Mouse (Mus musculus): Measurements from ENCODE around the gene Recql5. TPM values are rescaled to one million over a fixed set of nuclear protein-coding genes. Genes with fewer than 3 reads are reported as not detected.
A peak's percentile ranks its signal among the peaks of the same experiment; 100 is the strongest.

Gene Recql5
- polyA plus RNA-seq, 1 experiment from 2014 or later: 16.0 TPM

DNA sequence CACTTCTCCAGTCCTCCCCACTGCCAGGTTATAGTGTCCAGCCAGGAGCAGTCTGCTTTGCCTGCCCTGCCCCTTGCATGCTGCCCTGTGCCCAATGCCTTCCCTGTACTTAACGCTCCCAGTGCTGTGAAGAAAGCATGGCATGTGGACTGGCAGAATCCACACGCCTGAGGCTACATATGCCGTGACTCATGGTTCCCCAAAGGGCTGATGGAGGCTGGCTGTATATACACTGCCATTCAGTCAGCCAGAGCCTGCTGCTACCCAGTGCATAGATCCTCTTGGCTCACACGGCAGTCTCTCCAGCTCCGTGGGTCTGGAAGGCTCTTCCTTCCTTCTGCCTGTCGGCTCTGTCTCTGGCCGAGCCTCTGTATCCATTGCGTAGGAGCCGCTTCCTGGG is 15.0 kb upstream of the Recql5 start:
- 0 out of 2 replicates have a peak, but pooled peaks cover 5% of the 10 kb centered on the region for H3K36me3 ChIP-seq (ENCODE audit: control insufficient read depth, insufficient read depth, low read length)
- no peaks in the 10 kb centered on the region for H3K9me3 ChIP-seq (ENCODE audit: control insufficient read depth, low read length)

GRCm38 (mm10) chr11:115946221-115946828 is 13.0 kb upstream of the Recql5 start:
- Histone ChIP-seq H3K27me3 (ENCODE audit: control insufficient read depth, insufficient read depth, low read length) (no peaks in the 10 kb centered on the region), H3K4me2 (replicated peaks; ENCODE audit: low read depth, low read length) (no peak overlapping the region), H3K4me3 (ENCODE audit: low read depth, low read length) (no peak overlapping the region), H3K9me3 (ENCODE audit: control insufficient read depth, low read length) (no peaks in the 10 kb centered on the region), H3K36me3 (ENCODE audit: control insufficient read depth, insufficient read depth, low read length) (peaks cover 2% of the 10 kb centered on the region; the same call in 1 of the 2 replicates), H3K27ac (ENCODE audit: low read depth, low read length) (no peak overlapping the region), H3K9ac (ENCODE audit: low read depth, low read length) (no peak overlapping the region), H3K4me1 (replicated peaks; ENCODE audit: control insufficient read depth, insufficient read depth, low read length) (no peaks in the 10 kb centered on the region)
- ATAC-seq (ENCODE audit: low FRiP score) (no peak), DNase-seq (ENCODE audit: low spot score) (no peak)
- WGBS: 92% methylated on average over 9 of the region's 9 CpGs

More for the DNA sequence above, 15.0 kb upstream of the Recql5 start:
- Histone ChIP-seq H3K9ac (ENCODE audit: low read depth, low read length) (no peak overlapping the region), H3K4me3 (ENCODE audit: low read depth, low read length) (no peak overlapping the region), H3K27ac (ENCODE audit: low read depth, low read length) (no peak overlapping the region), H3K4me2 (replicated peaks; ENCODE audit: low read depth, low read length) (no peak overlapping the region), H3K27me3 (ENCODE audit: control insufficient read depth, insufficient read depth, low read length) (no peaks in the 10 kb centered on the region), H3K4me1 (replicated peaks; ENCODE audit: control insufficient read depth, insufficient read depth, low read length) (no peaks in the 10 kb centered on the region)
- DNase-seq (ENCODE audit: low spot score) (no peak), ATAC-seq (ENCODE audit: low FRiP score) (no peak)
- WGBS: 96% methylated on average over 9 of the region's 9 CpGs

DNA sequence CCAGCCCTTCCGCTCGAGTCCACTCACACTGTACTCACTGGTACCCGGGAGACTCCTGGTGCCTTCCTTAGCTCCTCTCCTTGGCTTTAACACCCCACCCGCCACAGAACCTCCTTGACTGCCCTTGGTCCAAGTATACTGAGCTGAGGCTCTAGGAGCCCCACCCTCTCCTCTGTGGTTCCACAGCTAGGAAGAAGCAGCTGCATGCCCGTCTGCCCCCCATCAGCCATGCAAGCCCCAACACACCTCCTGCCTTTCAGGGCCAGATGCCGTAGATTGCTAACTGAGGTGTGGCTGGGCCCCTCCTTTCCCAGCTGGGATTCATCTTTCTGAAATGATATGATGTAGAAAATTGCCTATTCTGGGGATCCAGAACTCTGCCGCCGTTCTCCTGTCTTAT is 12.0 kb upstream of the Recql5 start:
- peaks cover 2% of the 10 kb centered on the region; the same call in 1 of the 2 replicates for H3K36me3 ChIP-seq (ENCODE audit: control insufficient read depth, insufficient read depth, low read length)
- no peak for DNase-seq (ENCODE audit: low spot score)
- no peak overlapping the region for H3K27ac ChIP-seq (ENCODE audit: low read depth, low read length)

DNA sequence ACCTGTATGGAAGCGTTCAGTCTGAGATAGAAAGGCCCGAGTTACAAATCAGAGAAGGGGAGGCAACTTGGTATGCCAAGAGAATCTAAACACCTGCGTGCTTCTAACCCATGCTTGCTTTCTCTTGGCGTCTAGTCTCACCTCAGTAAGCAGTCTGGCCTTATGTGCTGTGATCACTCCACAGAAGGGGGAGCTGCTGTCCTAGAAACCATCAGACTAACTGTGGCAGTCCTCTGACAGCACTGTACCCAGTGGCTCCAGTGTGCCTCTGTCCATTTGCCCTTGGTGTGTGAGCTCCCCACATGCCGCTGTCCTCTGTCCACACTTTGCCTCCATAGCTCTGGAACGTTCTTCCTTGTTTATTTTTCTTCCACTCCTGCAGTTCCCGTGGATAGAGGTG is 8.7 kb upstream of the Recql5 start:
- no peaks in the 10 kb centered on the region for H3K9me3 ChIP-seq (ENCODE audit: control insufficient read depth, low read length)
- H3K4me2 ChIP-seq (replicated peaks; ENCODE audit: low read depth, low read length): no peak overlapping the region
- H3K9ac ChIP-seq (ENCODE audit: low read depth, low read length): no peak overlapping the region
- WGBS: 82% methylated on average over 7 of the region's 7 CpGs
- H3K27me3 ChIP-seq (ENCODE audit: control insufficient read depth, insufficient read depth, low read length): no peaks in the 10 kb centered on the region
- ATAC-seq (ENCODE audit: low FRiP score) (no peak), DNase-seq (ENCODE audit: low spot score) (no peak)
- no peak overlapping the region for H3K27ac ChIP-seq (ENCODE audit: low read depth, low read length)
- no peaks in the 10 kb centered on the region for H3K4me1 ChIP-seq (replicated peaks; ENCODE audit: control insufficient read depth, insufficient read depth, low read length)
- no peak overlapping the region for H3K4me3 ChIP-seq (ENCODE audit: low read depth, low read length)
- peaks cover 2% of the 10 kb centered on the region; the same call in 1 of the 2 replicates for H3K36me3 ChIP-seq (ENCODE audit: control insufficient read depth, insufficient read depth, low read length)

More for the DNA sequence above, 12.0 kb upstream of the Recql5 start:
- Histone ChIP-seq H3K27me3 (ENCODE audit: control insufficient read depth, insufficient read depth, low read length) (no peaks in the 10 kb centered on the region), H3K4me3 (ENCODE audit: low read depth, low read length) (no peak overlapping the region), H3K4me2 (replicated peaks; ENCODE audit: low read depth, low read length) (no peak overlapping the region), H3K9ac (ENCODE audit: low read depth, low read length) (no peak overlapping the region), H3K4me1 (replicated peaks; ENCODE audit: control insufficient read depth, insufficient read depth, low read length) (no peaks in the 10 kb centered on the region), H3K9me3 (ENCODE audit: control insufficient read depth, low read length) (no peaks in the 10 kb centered on the region)
- no peak for ATAC-seq (ENCODE audit: low FRiP score)
- WGBS: 89% methylated on average over 8 of the region's 8 CpGs

DNA sequence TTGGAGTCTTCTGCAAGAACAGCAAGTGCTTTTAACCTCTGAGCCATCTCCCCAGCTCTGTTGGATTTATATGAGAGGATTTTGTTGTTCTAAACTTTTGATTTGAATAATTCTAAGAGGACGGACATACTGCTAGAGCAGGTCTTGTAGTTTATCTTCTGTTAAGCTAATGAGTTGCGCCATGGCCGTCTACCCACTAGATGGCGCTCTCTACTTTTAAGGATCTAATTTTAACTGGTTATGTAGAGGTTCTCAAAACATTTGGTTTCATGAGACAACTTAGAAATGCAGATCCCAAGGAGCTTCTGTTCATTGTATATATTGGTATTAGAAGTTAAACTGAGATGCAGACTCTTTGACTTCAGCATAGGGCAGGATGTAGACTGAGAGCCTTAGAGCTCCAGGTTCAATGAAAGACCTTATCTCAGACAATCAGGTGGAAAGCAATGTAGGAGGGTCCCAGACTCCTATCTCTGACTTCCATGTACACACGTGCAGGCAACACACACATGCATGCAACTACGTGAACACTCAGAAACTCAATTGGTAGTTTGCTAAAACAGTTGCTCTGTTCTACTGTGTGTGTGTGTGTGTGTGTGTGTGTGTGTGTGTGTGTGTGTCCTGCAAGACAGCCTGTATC is 6.5 kb upstream of the Recql5 start:
- peaks cover 2% of the 10 kb centered on the region; the same call in 1 of the 2 replicates for H3K36me3 ChIP-seq (ENCODE audit: control insufficient read depth, insufficient read depth, low read length)
- WGBS: 43% methylated on average over 6 of the region's 6 CpGs

GRCm38 (mm10) chr11:115933747-115934110 is 452 bp upstream of the Recql5 start:
- no peaks in the 10 kb centered on the region for H3K36me3 ChIP-seq (ENCODE audit: control insufficient read depth, insufficient read depth, low read length)
- peak overlapping the region; percentile 99 for H3K4me3 ChIP-seq (ENCODE audit: low read depth, low read length)
- ATAC-seq (ENCODE audit: low FRiP score): peak; percentile 65

More for the DNA sequence above, 6.5 kb upstream of the Recql5 start:
- Histone ChIP-seq H3K27ac (ENCODE audit: low read depth, low read length) (no peak overlapping the region), H3K9me3 (ENCODE audit: control insufficient read depth, low read length) (no peaks in the 10 kb centered on the region), H3K27me3 (ENCODE audit: control insufficient read depth, insufficient read depth, low read length) (no peaks in the 10 kb centered on the region), H3K4me3 (ENCODE audit: low read depth, low read length) (no peak overlapping the region), H3K4me2 (replicated peaks; ENCODE audit: low read depth, low read length) (no peak overlapping the region), H3K4me1 (replicated peaks; ENCODE audit: control insufficient read depth, insufficient read depth, low read length) (no peaks in the 10 kb centered on the region), H3K9ac (ENCODE audit: low read depth, low read length) (no peak overlapping the region)
- ATAC-seq (ENCODE audit: low FRiP score): no peak
- peak; percentile 81 for DNase-seq (ENCODE audit: low spot score)

DNA sequence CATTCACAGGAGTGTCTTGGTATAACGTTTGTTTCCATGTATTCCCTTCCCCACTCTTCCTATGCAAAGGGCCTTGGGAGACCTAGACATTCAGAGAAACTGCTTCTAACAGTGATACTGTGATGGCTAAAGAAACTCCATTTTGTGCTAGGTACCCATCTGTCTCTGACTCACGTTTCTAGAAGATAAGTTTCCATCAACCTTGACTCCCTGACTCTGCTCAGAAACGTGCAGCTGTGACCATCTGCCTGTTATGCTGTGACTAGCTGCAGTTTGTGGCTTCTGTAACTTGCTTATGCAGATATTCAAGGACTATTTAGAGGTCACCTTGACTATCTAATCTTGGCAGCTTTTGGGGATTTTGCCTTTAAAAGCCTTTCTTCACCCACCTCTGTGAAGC is 2.0 kb downstream of the Recql5 start:
- 70% methylated on average over 3 of the region's 3 CpGs for WGBS
- no peak for DNase-seq (ENCODE audit: low spot score)
- Histone ChIP-seq H3K9ac (ENCODE audit: low read depth, low read length) (no peak overlapping the region), H3K36me3 (ENCODE audit: control insufficient read depth, insufficient read depth, low read length) (no peaks in the 10 kb centered on the region), H3K4me2 (replicated peaks; ENCODE audit: low read depth, low read length) (no peak overlapping the region), H3K4me1 (replicated peaks; ENCODE audit: control insufficient read depth, insufficient read depth, low read length) (peaks cover 2% of the 10 kb centered on the region; the same call in 1 of the 2 replicates), H3K4me3 (ENCODE audit: low read depth, low read length) (no peak overlapping the region), H3K27ac (ENCODE audit: low read depth, low read length) (no peak overlapping the region), H3K9me3 (ENCODE audit: control insufficient read depth, low read length) (no peaks in the 10 kb centered on the region), H3K27me3 (ENCODE audit: control insufficient read depth, insufficient read depth, low read length) (no peaks in the 10 kb centered on the region)
- no peak for ATAC-seq (ENCODE audit: low FRiP score)

More at GRCm38 (mm10) chr11:115933747-115934110, 452 bp upstream of the Recql5 start:
- no peak overlapping the region for H3K27ac ChIP-seq (ENCODE audit: low read depth, low read length)
- no peaks in the 10 kb centered on the region for H3K27me3 ChIP-seq (ENCODE audit: control insufficient read depth, insufficient read depth, low read length)
- peaks cover 2% of the 10 kb centered on the region; the same call in 1 of the 2 replicates for H3K4me1 ChIP-seq (replicated peaks; ENCODE audit: control insufficient read depth, insufficient read depth, low read length)
- peak overlapping the region; percentile 86 for H3K9ac ChIP-seq (ENCODE audit: low read depth, low read length)
- no peaks in the 10 kb centered on the region for H3K9me3 ChIP-seq (ENCODE audit: control insufficient read depth, low read length)
- 1% methylated on average over 16 of the region's 16 CpGs for WGBS
- peak overlapping the region; percentile 74 for H3K4me2 ChIP-seq (replicated peaks; ENCODE audit: low read depth, low read length)
- no peak for DNase-seq (ENCODE audit: low spot score)

GRCm38 (mm10) chr11:115929818-115930217 is 3.5 kb downstream of the Recql5 start:
- 81% methylated on average over 2 of the region's 3 CpGs for WGBS

DNA sequence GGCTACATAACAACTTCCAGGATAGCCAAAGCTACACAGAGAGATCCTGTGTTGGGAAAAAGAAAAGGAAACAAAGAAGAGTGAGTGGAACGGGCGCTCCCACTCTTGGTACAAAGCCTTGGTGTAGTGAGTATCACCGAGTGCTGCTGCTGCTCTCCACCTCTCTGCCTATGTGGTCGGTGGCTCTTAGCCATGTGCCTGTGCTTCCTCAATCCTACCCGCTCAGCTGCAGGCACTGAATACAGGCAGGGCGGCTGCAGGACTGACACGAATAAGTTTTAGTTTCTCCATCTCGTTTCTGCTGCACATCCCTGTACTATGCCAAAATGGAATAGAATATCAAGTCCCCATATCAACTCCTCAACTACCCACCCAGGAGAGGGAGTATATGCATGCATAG is 4.2 kb downstream of the Recql5 start:
- H3K4me3 ChIP-seq (ENCODE audit: low read depth, low read length): no peak overlapping the region
- no peaks in the 10 kb centered on the region for H3K9me3 ChIP-seq (ENCODE audit: control insufficient read depth, low read length)
- H3K4me2 ChIP-seq (replicated peaks; ENCODE audit: low read depth, low read length): no peak overlapping the region
- 92% methylated on average over 8 of the region's 8 CpGs for WGBS
- no peaks in the 10 kb centered on the region for H3K36me3 ChIP-seq (ENCODE audit: control insufficient read depth, insufficient read depth, low read length)
- DNase-seq (ENCODE audit: low spot score) (no peak), ATAC-seq (ENCODE audit: low FRiP score) (no peak)
- H3K27me3 ChIP-seq (ENCODE audit: control insufficient read depth, insufficient read depth, low read length): no peaks in the 10 kb centered on the region
- no peak overlapping the region for H3K27ac ChIP-seq (ENCODE audit: low read depth, low read length)
- H3K9ac ChIP-seq (ENCODE audit: low read depth, low read length): no peak overlapping the region
- H3K4me1 ChIP-seq (replicated peaks; ENCODE audit: control insufficient read depth, insufficient read depth, low read length): peaks cover 2% of the 10 kb centered on the region; the same call in 1 of the 2 replicates

More at GRCm38 (mm10) chr11:115929818-115930217, 3.5 kb downstream of the Recql5 start:
- H3K27ac ChIP-seq (ENCODE audit: low read depth, low read length): no peak overlapping the region
- peaks cover 2% of the 10 kb centered on the region; the same call in 1 of the 2 replicates for H3K4me1 ChIP-seq (replicated peaks; ENCODE audit: control insufficient read depth, insufficient read depth, low read length)
- ATAC-seq (ENCODE audit: low FRiP score) (no peak), DNase-seq (ENCODE audit: low spot score) (no peak)
- no peak overlapping the region for H3K9ac ChIP-seq (ENCODE audit: low read depth, low read length)
- no peaks in the 10 kb centered on the region for H3K36me3 ChIP-seq (ENCODE audit: control insufficient read depth, insufficient read depth, low read length)
- no peak overlapping the region for H3K4me3 ChIP-seq (ENCODE audit: low read depth, low read length)
- no peaks in the 10 kb centered on the region for H3K27me3 ChIP-seq (ENCODE audit: control insufficient read depth, insufficient read depth, low read length)
- H3K4me2 ChIP-seq (replicated peaks; ENCODE audit: low read depth, low read length): no peak overlapping the region
- no peaks in the 10 kb centered on the region for H3K9me3 ChIP-seq (ENCODE audit: control insufficient read depth, low read length)
